Mouse (Mus musculus) liver, embryonic 14.5 days (tissue): ENCODE measurements around the gene D8Ertd738e. TPM values are rescaled to one million over a fixed set of nuclear protein-coding genes. Genes with fewer than 3 reads are reported as not detected.

Experiments
- ATAC-seq: fragments of 200-750 bp; cut with Nextera tagmentation; 2 replicates; pipeline ENCODE4 v1.8.0; 2017; ENCODE audit warnings: moderate number of reproducible peaks, mild to moderate bottlenecking, moderate library complexity; ENCODE audit not compliant: insufficient read depth
- DNase-seq, 3 experiments: peaks; one replicate each; pipeline ENCODE4 v3.0.0-alpha.2; 2012 to 2013; ENCODE audit warnings: low read depth in 3 of 3, low spot score in 3 of 3
- H3K27ac ChIP-seq: fragments of 300-500 bp; sonication (generic); 2 replicates; pipeline ENCODE4 v1.5.1; 2014; ENCODE audit warnings: moderate library complexity, mild to moderate bottlenecking, control low read depth, inconsistent platforms
- H3K27me3 ChIP-seq: fragments of 300-500 bp; sonication (generic); 2 replicates; pipeline ENCODE4 v1.6.1; 2014; ENCODE audit warnings: mild to moderate bottlenecking, low read length, moderate library complexity; ENCODE audit not compliant: control insufficient read depth, insufficient read depth
- H3K36me3 ChIP-seq: fragments of 300-500 bp; sonication (generic); replicated peaks from 2 replicates; pipeline ENCODE4 v1.6.1; 2014; ENCODE audit warnings: low read depth; ENCODE audit not compliant: control insufficient read depth, insufficient read depth
- H3K4me1 ChIP-seq, 2 experiments: fragments of 200-500 bp in 1 of 2; fragments of 300-500 bp in 1 of 2; sonication (generic) in 1 of 2; replicated peaks; 2 replicates each; pipeline ENCODE4 v1.6.1; 2012 to 2014; ENCODE audit warnings: antibody characterized with exemption in 1 of 2, inconsistent platforms in 1 of 2, low read length in 1 of 2; ENCODE audit not compliant: control insufficient read depth in 2 of 2, insufficient read depth in 2 of 2
- H3K4me2 ChIP-seq: fragments of 300-500 bp; sonication (generic); 2 replicates; pipeline ENCODE4 v1.6.1; 2014; ENCODE audit warnings: low read depth, mild to moderate bottlenecking, control low read depth, moderate library complexity
- H3K4me3 ChIP-seq, 2 experiments: fragments of 200-500 bp in 1 of 2; fragments of 300-500 bp in 1 of 2; sonication (generic) in 1 of 2; 2 replicates each; pipeline ENCODE4 v1.5.1; 2012 to 2014; ENCODE audit warnings: low read depth in 2 of 2, low read length in 2 of 2, mild to moderate bottlenecking in 2 of 2, control low read depth in 1 of 2, inconsistent platforms in 1 of 2, moderate library complexity in 1 of 2; ENCODE audit not compliant: insufficient read depth in 1 of 2
- H3K9ac ChIP-seq: fragments of 300-500 bp; sonication (generic); replicated peaks from 2 replicates; pipeline ENCODE4 v1.6.1; 2014; ENCODE audit warnings: mild to moderate bottlenecking, control low read depth, moderate library complexity
- H3K9me3 ChIP-seq: fragments of 300-500 bp; sonication (generic); 2 replicates; pipeline ENCODE4 v1.6.1; 2016; ENCODE audit warnings: low read length, mixed read lengths; ENCODE audit not compliant: control insufficient read depth
- CTCF ChIP-seq: IDR thresholded peaks from 2 replicates; pipeline ENCODE4 v1.5.1; 2016; ENCODE audit warnings: antibody characterized with exemption, low read depth, control low read depth
- EP300 ChIP-seq: IDR thresholded peaks from 2 replicates; pipeline ENCODE4 v1.6.1; 2016; ENCODE audit warnings: antibody characterized with exemption, low read depth
- WGBS: fragments of 180-500 bp; shearing (Covaris S2); extraction: QIAGEN DNeasy Blood & Tissue Kit; methylation state at CpG from one replicate; pipeline ENCODE4 v1.1.7; 2014; ENCODE audit not compliant: insufficient replicate concordance; 5-methylcytosine and 5-hydroxymethylcytosine counted together
- polyA plus RNA-seq, 2 experiments: library from polyadenylated mRNA; depleted of rRNA in 1 of 2; stranded (reverse) in 1 of 2; unstranded in 1 of 2; fragments of >200 nt; fragmentation: Nextera tagmentation in 1 of 2; extraction: Ambion mirVana in 1 of 2; gene quantifications; 2 replicates each; pipeline versions ENCODE4 v1.2.1 to v1.2.3; 2012 to 2014

The D8Ertd738e gene
- polyA plus RNA-seq, 2 experiments: 127 to 262 TPM

DNA sequence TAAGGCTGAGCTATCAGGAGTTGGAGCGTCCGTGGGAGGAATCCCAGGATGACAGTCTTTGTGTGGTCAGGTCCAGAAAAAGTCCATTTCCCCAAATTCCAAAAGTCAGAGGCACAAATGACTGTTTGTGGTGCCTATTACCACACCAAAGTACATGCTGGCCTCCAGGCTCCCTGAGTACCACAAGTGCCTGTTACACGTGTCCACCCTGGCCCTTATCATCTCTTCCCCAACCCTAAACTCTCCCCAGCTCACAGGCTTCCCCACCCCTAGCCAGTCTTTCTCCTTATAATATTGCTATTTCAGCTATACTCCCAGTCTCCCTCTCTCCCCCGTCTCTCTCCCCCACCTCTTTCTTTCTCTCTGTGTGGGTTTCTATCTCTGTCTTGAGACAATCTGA lies 22.8 kb upstream of the D8Ertd738e start:
- ATAC-seq (no peak), DNase-seq (no peak)
- no peak overlapping the region for H3K27ac ChIP-seq
- no peaks in the 10 kb centered on the region for H3K27me3 ChIP-seq
- H3K9me3 ChIP-seq: no peaks in the 10 kb centered on the region
- H3K4me1 ChIP-seq: peaks cover 7 to 9% of the 10 kb centered on the region in 2 experiments; a peak in 3 of 4 replicates
- H3K4me2 ChIP-seq: no peak overlapping the region
- H3K4me3 ChIP-seq: no peak overlapping the region
- no peak overlapping the region for H3K9ac ChIP-seq
- 53% methylated on average over 4 of the region's 4 CpGs for WGBS
- TF ChIP-seq EP300 (no peak), CTCF (no peak)
- H3K36me3 ChIP-seq: no peaks in the 10 kb centered on the region

DNA sequence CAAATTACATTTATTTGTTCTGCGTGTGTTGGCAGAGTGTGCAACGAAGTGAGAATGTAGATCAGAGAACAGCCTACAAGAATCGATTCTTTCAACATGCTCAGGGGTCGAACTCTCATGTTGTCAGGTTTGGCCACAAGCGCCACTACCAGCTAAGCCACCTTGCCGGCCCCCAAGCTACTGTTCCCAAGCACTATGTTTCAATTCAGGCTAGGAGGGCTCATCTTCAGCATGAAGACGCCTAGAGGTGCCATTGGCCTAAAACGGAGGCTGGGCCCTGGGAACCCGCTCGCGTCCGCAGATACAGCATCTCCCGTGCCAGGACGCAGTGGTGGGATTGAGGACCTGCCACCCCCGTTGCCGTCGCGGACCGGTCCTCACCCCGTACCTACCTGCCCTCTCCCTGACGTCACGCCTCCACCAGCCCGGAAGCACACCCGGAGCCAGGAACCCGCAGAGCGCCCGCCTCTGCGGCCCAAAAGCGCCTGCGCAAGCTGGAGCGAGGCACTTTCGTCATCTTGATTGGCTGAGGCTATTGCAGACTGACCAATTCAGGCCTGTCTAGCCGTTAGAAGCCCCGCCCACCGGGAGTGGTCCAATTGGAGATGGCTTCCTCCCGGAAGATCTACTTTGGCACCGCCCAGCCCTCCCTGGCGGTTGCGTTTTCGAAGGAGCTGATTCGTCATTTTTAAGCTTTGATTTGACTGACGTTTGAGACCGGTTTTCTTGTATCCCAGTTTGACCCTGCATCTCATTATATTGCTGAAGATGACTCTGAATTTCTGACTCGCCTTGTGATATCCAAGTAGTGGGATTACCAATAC lies 20.6 kb upstream of the D8Ertd738e start, which contains the start of gene Ccdc130:
Gene Ccdc130, minus strand, starts transcription at position 431 of the 824 bp plus-strand sequence.
- H3K27ac ChIP-seq: no peak within 1 kb of the TSS
- under 1% methylated on average over 44 of the region's 44 CpGs for WGBS
- no peaks in the 10 kb centered on the region for H3K9me3 ChIP-seq
- DNase-seq: peak; percentile 100
- no peaks in the 10 kb centered on the region for H3K27me3 ChIP-seq
- H3K4me2 ChIP-seq: peak within 1 kb of the TSS; percentile 82
- peak within 1 kb of the TSS; percentile 75 to 83 for H3K4me3 ChIP-seq
- peaks cover 7 to 9% of the 10 kb centered on the region in 2 experiments; a peak in 3 of 4 replicates for H3K4me1 ChIP-seq
- no peak for TF ChIP-seq EP300
- 0 out of 2 replicates have a peak, but pooled peaks have one; percentile 15 for TF ChIP-seq CTCF
- peak within 1 kb of the TSS; percentile 66 for H3K9ac ChIP-seq
- ATAC-seq: peak; percentile 99
- no peaks in the 10 kb centered on the region for H3K36me3 ChIP-seq

DNA sequence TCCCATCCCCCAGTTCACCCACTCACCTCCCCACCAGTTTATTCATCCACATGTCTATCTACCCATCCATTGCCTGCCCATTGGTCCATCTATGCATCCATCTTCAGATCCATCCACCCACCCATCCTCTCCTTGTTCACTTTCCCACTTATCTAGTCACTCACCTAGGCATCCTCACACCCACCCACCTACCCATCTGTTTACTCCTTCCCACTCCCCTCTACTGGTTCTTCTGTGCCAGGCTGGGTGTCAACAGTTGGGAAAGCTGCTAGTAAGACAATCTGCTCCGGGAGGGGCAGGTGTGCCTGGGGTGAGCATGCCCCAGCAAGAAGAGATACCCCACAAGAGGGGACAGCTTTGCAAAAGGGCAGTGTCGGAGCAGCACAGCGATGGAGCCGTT lies 11.6 kb upstream of the D8Ertd738e start:
- H3K9ac ChIP-seq: no peak overlapping the region
- no peak for DNase-seq
- 82% methylated on average over 4 of the region's 4 CpGs for WGBS
- no peaks in the 10 kb centered on the region for H3K27me3 ChIP-seq
- no peak for ATAC-seq
- no peaks in the 10 kb centered on the region for H3K9me3 ChIP-seq
- no peak overlapping the region for H3K4me3 ChIP-seq
- TF ChIP-seq CTCF: no peak
- TF ChIP-seq EP300: no peak
- H3K4me1 ChIP-seq: peaks cover 2 to 12% of the 10 kb centered on the region in 2 experiments
- H3K27ac ChIP-seq: no peak overlapping the region
- H3K36me3 ChIP-seq: peaks cover 7% of the 10 kb centered on the region; the same call in 1 of the 2 replicates
- H3K4me2 ChIP-seq: no peak overlapping the region

- Histone ChIP-seq H3K9ac (peak within 1 kb of the TSS; percentile 50), H3K27me3 (no peaks in the 10 kb centered on the region), H3K9me3 (no peaks in the 10 kb centered on the region), H3K4me2 (peak within 1 kb of the TSS; percentile 66), H3K4me1 (peaks cover 5 to 14% of the 10 kb centered on the region in 2 experiments), H3K27ac (peak within 1 kb of the TSS; percentile 41), H3K4me3 (peak within 1 kb of the TSS; percentile 66 to 83), H3K36me3 (peaks cover 5% of the 10 kb centered on the region)
- peak; percentile 28 for TF ChIP-seq CTCF
- no peak for TF ChIP-seq EP300
- ATAC-seq (peak; percentile 89), DNase-seq (peak; percentile 79 to 83 (median 80))
- under 1% methylated on average over 64 of the region's 64 CpGs for WGBS
Measured at GRCm38 (mm10) chr8:84256822-84257610, 7.5 kb upstream of the D8Ertd738e start, which contains the start of gene Mri1. Gene Mri1, minus strand, starts transcription at chr8:84257326.
